Mouse (Mus musculus) heart, adult 18-20 months (tissue): ENCODE results near the gene Selenom. TPM values are rescaled to one million over a fixed set of nuclear protein-coding genes. Genes with fewer than 3 reads are reported as not detected.
A peak's percentile ranks its signal among the peaks of the same experiment; 100 is the strongest.

ENCODE experiments used
- DNase-seq, 2 experiments: peaks; one replicate each; pipeline ENCODE4 v3.0.0; 2021 to 2022; ENCODE audit warnings: mixed read lengths in 1 of 2
- total RNA-seq, 2 experiments: library from RNA; stranded (reverse); gene quantifications; 2 replicates each; pipeline ENCODE4 v1.2.3; 2021

The Selenom gene
- total RNA-seq, 2 experiments from 2014 or later: 39.8 to 40.3 TPM

GRCm38 (mm10) chr11:3529476-3530252 lies 15.2 kb downstream of the Selenom start:
- no peak for DNase-seq

- DNase-seq: no peak
Measured at GRCm38 (mm10) chr11:3530731-3531130, 16.2 kb downstream of the Selenom start.

GRCm38 (mm10) chr11:3531634-3532033 lies 17.1 kb downstream of the Selenom start:
- peak in 1 of 2 experiments; percentile 34 for DNase-seq

GRCm38 (mm10) chr11:3532101-3532931 lies 17.8 kb downstream of the Selenom start:
- DNase-seq: peak in 1 of 2 experiments; percentile 10

- no peak for DNase-seq
Measured at GRCm38 (mm10) chr11:3533406-3533932, 19.0 kb downstream of the Selenom start.

GRCm38 (mm10) chr11:3534956-3535355 lies 20.5 kb downstream of the Selenom start:
- DNase-seq: no peak

GRCm38 (mm10) chr11:3535406-3535986 lies 21.0 kb downstream of the Selenom start:
- peak; percentile 96 to 97 for DNase-seq

- DNase-seq: no peak
Measured at GRCm38 (mm10) chr11:3536082-3536481, 21.6 kb downstream of the Selenom start.

GRCm38 (mm10) chr11:3536745-3537333 lies 22.4 kb downstream of the Selenom start:
- peak in 1 of 2 experiments; percentile 25 for DNase-seq

GRCm38 (mm10) chr11:3537711-3538110 lies 23.2 kb downstream of the Selenom start:
- peak in 1 of 2 experiments; percentile 13 for DNase-seq

GRCm38 (mm10) chr11:3538341-3538740 lies 23.9 kb downstream of the Selenom start:
- DNase-seq: no peak

- DNase-seq: peak; percentile 96 to 98
Measured at GRCm38 (mm10) chr11:3539111-3539825, 24.8 kb downstream of the Selenom start.

- DNase-seq: no peak
Measured at GRCm38 (mm10) chr11:3539826-3540196, 25.3 kb downstream of the Selenom start.

- DNase-seq: no peak
Measured at GRCm38 (mm10) chr11:3540451-3541085, 26.1 kb downstream of the Selenom start, which contains the start of gene Smtn. Gene Smtn, minus strand, starts transcription at chr11:3540612.

GRCm38 (mm10) chr11:3541932-3542331 lies 27.4 kb downstream of the Selenom start:
- no peak for DNase-seq

GRCm38 (mm10) chr11:3543001-3543400 lies 28.5 kb downstream of the Selenom start:
- DNase-seq: peak; percentile 80 to 87

- no peak for DNase-seq
Measured at GRCm38 (mm10) chr11:3544409-3544808, 29.9 kb downstream of the Selenom start.

- DNase-seq: no peak
Measured at GRCm38 (mm10) chr11:3545531-3546241, 31.2 kb downstream of the Selenom start.

GRCm38 (mm10) chr11:3546242-3546562 lies 31.7 kb downstream of the Selenom start:
- DNase-seq: no peak

GRCm38 (mm10) chr11:3547047-3547446 lies 32.6 kb downstream of the Selenom start:
- no peak for DNase-seq
